ENCODE assay signal across 13 mouse cellular contexts in genomic region chr17:50237818-50238610, GRCm38 (mm10). TPM values are rescaled to one million over a fixed set of nuclear protein-coding genes. Genes with fewer than 3 reads are reported as not detected.
DNase-seq lines count a peak whose midpoint lies in the region; ATAC-seq lines count a peak whose summit lies in the region.
"Had no signal": no experiment of that assay in that cellular context is flagged by ENCODE, and none has a peak within 500 bp of the region (broad histone marks: within the 10 kb centered on the region; RNA-seq: fewer than 3 reads in every experiment).

No protein-coding gene starts in this region.

- no peak overlapping the region for H3K4me2 ChIP-seq in hindbrain, embryonic 12.5 days (replicated peaks)
- H3K4me2 ChIP-seq in midbrain, embryonic 13.5 days (replicated peaks) = no peak overlapping the region
- no peak overlapping the region for H3K4me2 ChIP-seq in midbrain, embryonic 16.5 days (ENCODE audit: low read length)
- H3K4me2 ChIP-seq: limb, embryonic 15.5 days; lung, embryonic 15.5 days had no signal

- H3K36me3 ChIP-seq in hindbrain, embryonic 10.5 days = no peaks in the 10 kb centered on the region
- H3K36me3 ChIP-seq in hindbrain, embryonic 12.5 days = no peaks in the 10 kb centered on the region
- no peaks in the 10 kb centered on the region for H3K36me3 ChIP-seq in midbrain, embryonic 13.5 days
- no peaks in the 10 kb centered on the region for H3K36me3 ChIP-seq in midbrain, embryonic 16.5 days (ENCODE audit: control insufficient read depth, insufficient read depth, low read length)
- H3K36me3 ChIP-seq: G1E; limb, embryonic 15.5 days; lung, embryonic 15.5 days had no signal

- no peak overlapping the region for H3K4me3 ChIP-seq in hindbrain, embryonic 10.5 days
- no peak overlapping the region for H3K4me3 ChIP-seq in hindbrain, embryonic 12.5 days
- H3K4me3 ChIP-seq in midbrain, embryonic 13.5 days (replicated peaks) = no peak overlapping the region
- H3K4me3 ChIP-seq in midbrain, embryonic 16.5 days (ENCODE audit: low read depth, low read length) = no peak overlapping the region
- H3K4me3 ChIP-seq: heart, adult 2 months; limb, embryonic 15.5 days; lung, embryonic 15.5 days; megakaryocyte, embryonic 14.5 days had no signal

- 0 out of 2 replicates have a peak overlapping the region, but pooled peaks have one; percentile 78 for H3K27ac ChIP-seq in hindbrain, embryonic 10.5 days
- H3K27ac ChIP-seq in hindbrain, embryonic 12.5 days = no peak overlapping the region
- H3K27ac ChIP-seq in midbrain, embryonic 13.5 days = no peak overlapping the region
- no peak overlapping the region for H3K27ac ChIP-seq in midbrain, embryonic 16.5 days (ENCODE audit: low read length)
- H3K27ac ChIP-seq: heart, adult 2 months; limb, embryonic 15.5 days; lung, embryonic 15.5 days had no signal

- no peak overlapping the region for H3K9ac ChIP-seq in hindbrain, embryonic 12.5 days
- no peak overlapping the region for H3K9ac ChIP-seq in midbrain, embryonic 13.5 days (replicated peaks)
- H3K9ac ChIP-seq in midbrain, embryonic 16.5 days (ENCODE audit: low read depth, low read length) = no peak overlapping the region
- H3K9ac ChIP-seq: limb, embryonic 15.5 days; lung, embryonic 15.5 days had no signal

- ATAC-seq in hindbrain, embryonic 12.5 days (ENCODE audit: low FRiP score) = no peak; the same call in 1 of the 2 replicates
- ATAC-seq in midbrain, embryonic 13.5 days = peak; percentile 21
- ATAC-seq in midbrain, embryonic 16.5 days = no peak
- peak; percentile 43 for ATAC-seq in monocyte, adult 5-6 weeks (replicated peaks; ENCODE audit: insufficient number of reproducible peaks, low FRiP score, low TSS enrichment, poor library complexity, severe bottlenecking)

- peaks cover 22% of the 10 kb centered on the region for H3K27me3 ChIP-seq in hindbrain, embryonic 10.5 days (ENCODE audit: insufficient read depth, poor library complexity, severe bottlenecking)
- peaks cover 7% of the 10 kb centered on the region; the same call in 1 of the 2 replicates for H3K27me3 ChIP-seq in hindbrain, embryonic 12.5 days
- H3K27me3 ChIP-seq in midbrain, embryonic 13.5 days = peaks cover 15% of the 10 kb centered on the region; the same call in 1 of the 2 replicates
- no peaks in the 10 kb centered on the region for H3K27me3 ChIP-seq in midbrain, embryonic 16.5 days (ENCODE audit: control insufficient read depth, insufficient read depth, low read depth, low read length)

- H3K4me1 ChIP-seq in hindbrain, embryonic 10.5 days (replicated peaks) = peaks cover 23% of the 10 kb centered on the region
- peaks cover 7% of the 10 kb centered on the region for H3K4me1 ChIP-seq in hindbrain, embryonic 12.5 days
- peaks cover 19% of the 10 kb centered on the region for H3K4me1 ChIP-seq in midbrain, embryonic 13.5 days (replicated peaks)
- H3K4me1 ChIP-seq in midbrain, embryonic 16.5 days (ENCODE audit: control insufficient read depth, insufficient read depth, low read length) = peaks cover 7% of the 10 kb centered on the region
- H3K4me1 ChIP-seq: megakaryocyte, embryonic 14.5 days had no signal

- no peak for DNase-seq in hindbrain, embryonic 10.5 days (ENCODE audit: low spot score)
- DNase-seq in ZHBTc4 (ENCODE audit: low read depth, low spot score) = peak; percentile 37
- DNase-seq in adrenal gland, postnatal 36 days = no peak

- WGBS in hindbrain, embryonic 10.5 days = 68% methylated on average over 11 of the region's 11 CpGs
- 66% methylated on average over 11 of the region's 11 CpGs for WGBS in hindbrain, embryonic 12.5 days
- 71% methylated on average over 11 of the region's 11 CpGs for WGBS in midbrain, embryonic 13.5 days
- 69% methylated on average over 11 of the region's 11 CpGs for WGBS in midbrain, embryonic 16.5 days

- no peaks in the 10 kb centered on the region for H3K9me3 ChIP-seq in hindbrain, embryonic 10.5 days
- no peaks in the 10 kb centered on the region for H3K9me3 ChIP-seq in hindbrain, embryonic 12.5 days (replicated peaks)
- H3K9me3 ChIP-seq in midbrain, embryonic 13.5 days = no peaks in the 10 kb centered on the region
- no peaks in the 10 kb centered on the region for H3K9me3 ChIP-seq in midbrain, embryonic 16.5 days (replicated peaks; ENCODE audit: control insufficient read depth, low read length, poor library complexity, severe bottlenecking)
- H3K9me3 ChIP-seq: limb, embryonic 15.5 days; lung, embryonic 15.5 days; megakaryocyte, embryonic 14.5 days had no signal

RNA-seq across cellular contexts. Expression of gene Rftn1, which starts 47.5 kb away (rescaled TPM):
- 4.9 and 7.6 TPM in 2 replicates for polyA plus RNA-seq in hindbrain, embryonic 10.5 days (2016; fragmentation: Nextera tagmentation; extraction: Ambion mirVana)
- polyA plus RNA-seq in hindbrain, embryonic 12.5 days (2016; fragmentation: Nextera tagmentation; extraction: Ambion mirVana) = 8.3 and 10.4 TPM in 2 replicates
- 10.9 and 12.2 TPM in 2 replicates for polyA plus RNA-seq in midbrain, embryonic 13.5 days (2015; fragmentation: Nextera tagmentation; extraction: Ambion mirVana)
- polyA plus RNA-seq in midbrain, embryonic 16.5 days (2015; fragmentation: Nextera tagmentation; extraction: Ambion mirVana) = 28.2 and 30.1 TPM in 2 replicates
- total RNA-seq in monocyte, adult 5-6 weeks (2017) = 61.3 to 69.2 TPM (median 68.2 TPM) in 3 replicates
- 1 to 10 TPM; 7.3 to 9.9 TPM for total RNA-seq in adrenal gland, postnatal 36 days (2021)
- total RNA-seq: G1E had no signal
- polyA plus RNA-seq: G1E had no signal

RNA-seq across cellular contexts. Expression of gene Dazl, which starts 55.4 kb away (rescaled TPM):
- polyA plus RNA-seq in hindbrain, embryonic 10.5 days (2016; fragmentation: Nextera tagmentation; extraction: Ambion mirVana) = not detected in 2 replicates
- polyA plus RNA-seq in hindbrain, embryonic 12.5 days (2016; fragmentation: Nextera tagmentation; extraction: Ambion mirVana) = 0.18 and 0.59 TPM in 2 replicates
- polyA plus RNA-seq in midbrain, embryonic 13.5 days (2015; fragmentation: Nextera tagmentation; extraction: Ambion mirVana) = 0.27 and 0.30 TPM in 2 replicates
- 0.45 and 1.1 TPM in 2 replicates for polyA plus RNA-seq in midbrain, embryonic 16.5 days (2015; fragmentation: Nextera tagmentation; extraction: Ambion mirVana)
- total RNA-seq in monocyte, adult 5-6 weeks (2017) = not detected in 3 replicates
- total RNA-seq in adrenal gland, postnatal 36 days (2021) = under 1 TPM; 0.10 to 0.30 TPM
- polyA plus RNA-seq: G1E; neural tube, embryonic 11.5 days had no signal

Comparison
In these comparisons a context has a peak if more than half of its experiments do, and no peak if none do; other contexts are left out.
1. ATAC-seq: peak in midbrain, embryonic 13.5 days (single experiment) and monocyte, adult 5-6 weeks (single experiment); none in hindbrain, embryonic 12.5 days (single experiment) and midbrain, embryonic 16.5 days (single experiment).